Mouse (Mus musculus): ENCODE data around the gene Son.
"Not testable (repeated sequence)": the region's sequence is repeated elsewhere in the genome, so short reads cannot be mapped to it uniquely, and the experiment has no call there.

Gene Son

DNA sequence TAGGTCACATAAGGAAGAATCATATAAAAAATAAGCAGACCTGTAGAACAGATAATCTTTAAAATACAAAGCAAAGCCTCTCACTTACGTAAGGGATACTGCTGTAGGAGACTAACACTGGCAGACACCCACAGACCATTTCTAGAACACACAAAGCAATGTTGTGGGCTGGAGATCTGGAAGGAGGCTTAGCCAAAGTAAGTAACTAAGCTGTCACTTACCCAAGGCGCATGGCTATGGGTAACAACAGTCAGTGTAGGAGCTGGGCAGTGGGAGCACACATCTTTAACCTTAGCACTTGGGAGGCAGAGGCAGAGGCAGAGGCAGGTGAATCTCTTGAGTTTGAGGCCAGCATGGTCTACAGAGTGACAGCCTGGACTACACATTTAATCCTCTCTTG, 7.7 kb upstream of the Son start:
- no peak for DNase-seq

DNA sequence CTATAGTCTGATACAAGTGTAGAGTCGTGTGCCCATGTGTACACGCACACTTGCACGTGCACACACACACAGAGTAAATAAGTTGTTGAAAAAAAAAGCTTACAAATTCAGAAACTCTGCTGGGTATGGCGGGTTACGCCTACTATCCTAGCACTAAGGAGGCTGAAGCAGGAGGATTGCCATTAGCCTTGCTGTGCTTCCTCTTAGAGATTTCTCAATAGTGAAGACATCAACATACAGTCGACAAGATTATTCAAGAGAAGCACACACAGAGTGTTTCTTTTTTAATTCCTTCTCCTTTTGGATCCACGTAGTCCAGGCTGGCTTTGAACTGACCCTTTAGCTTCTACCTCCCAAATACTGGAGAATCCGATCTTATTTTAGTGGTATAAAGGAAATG, 7.1 kb upstream of the Son start:
- no peak for DNase-seq

DNA sequence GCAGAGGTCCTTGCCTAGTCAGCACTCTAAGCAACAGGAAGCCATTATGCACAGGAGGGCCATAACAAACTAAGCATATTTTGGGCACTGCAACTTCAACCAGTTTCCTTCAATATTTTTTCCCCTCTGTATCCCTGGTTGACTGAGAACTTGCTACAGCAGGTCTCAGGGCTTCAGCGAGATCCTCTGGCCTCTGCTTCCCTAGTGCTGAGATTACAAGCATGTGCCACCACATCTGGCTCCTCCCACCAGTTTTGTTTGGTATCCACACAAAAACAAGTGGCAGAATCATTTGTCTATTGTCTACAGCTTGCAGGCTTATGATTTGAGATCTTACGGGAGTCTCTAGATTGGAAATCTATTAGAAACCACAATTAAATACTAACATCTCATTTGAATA, 2.4 kb upstream of the Son start:
- DNase-seq = no peak

DNA sequence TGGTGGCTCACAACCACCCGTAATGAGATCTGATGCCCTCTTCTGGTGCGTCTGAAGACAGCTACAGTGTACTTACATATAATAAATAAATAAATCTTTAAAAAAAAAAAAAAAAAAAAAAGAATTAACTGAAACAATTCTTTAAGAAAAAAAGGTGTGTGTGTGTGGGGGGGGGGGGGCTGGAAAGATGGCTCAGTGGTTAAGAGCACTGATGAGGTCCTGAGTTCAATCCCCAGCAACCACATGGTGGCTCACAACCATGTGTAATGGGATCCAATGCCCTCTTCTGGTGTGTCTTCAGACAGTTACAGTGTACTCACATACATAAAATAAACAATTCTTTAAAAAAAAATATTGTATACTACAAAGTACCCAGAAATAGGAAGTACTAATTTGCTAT, 1.9 kb upstream of the Son start:
- DNase-seq = not testable (repeated sequence)

DNA sequence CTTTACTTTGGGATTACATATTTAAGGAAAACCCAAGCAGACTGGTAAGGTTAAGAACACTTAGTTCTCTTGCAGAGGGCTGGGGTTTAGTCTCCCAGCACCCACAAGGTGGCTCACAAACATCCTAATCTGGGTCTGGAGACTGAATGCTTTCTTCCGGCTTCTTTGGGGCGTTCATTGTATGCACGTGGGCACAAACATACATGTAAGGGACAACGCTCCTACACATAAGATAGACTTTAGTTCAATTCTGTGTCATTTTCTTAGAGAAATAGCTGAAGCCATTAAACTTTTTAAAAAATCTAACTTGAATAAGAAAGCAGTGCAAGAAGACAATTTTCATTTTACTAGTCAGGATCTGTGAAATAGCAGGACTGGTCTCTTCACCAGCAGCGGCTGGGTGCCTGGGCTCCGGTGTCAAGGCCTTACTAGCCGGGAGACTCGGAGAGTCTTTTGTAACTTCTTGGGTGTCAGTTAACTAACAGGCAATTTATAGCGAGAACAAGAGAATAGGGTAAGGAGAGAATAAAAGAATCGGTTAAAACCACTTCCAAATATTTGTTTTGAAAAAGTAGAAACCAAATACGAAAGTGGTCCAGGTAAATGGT, 1.2 kb upstream of the Son start:
- DNase-seq = peak; percentile 15

DNA sequence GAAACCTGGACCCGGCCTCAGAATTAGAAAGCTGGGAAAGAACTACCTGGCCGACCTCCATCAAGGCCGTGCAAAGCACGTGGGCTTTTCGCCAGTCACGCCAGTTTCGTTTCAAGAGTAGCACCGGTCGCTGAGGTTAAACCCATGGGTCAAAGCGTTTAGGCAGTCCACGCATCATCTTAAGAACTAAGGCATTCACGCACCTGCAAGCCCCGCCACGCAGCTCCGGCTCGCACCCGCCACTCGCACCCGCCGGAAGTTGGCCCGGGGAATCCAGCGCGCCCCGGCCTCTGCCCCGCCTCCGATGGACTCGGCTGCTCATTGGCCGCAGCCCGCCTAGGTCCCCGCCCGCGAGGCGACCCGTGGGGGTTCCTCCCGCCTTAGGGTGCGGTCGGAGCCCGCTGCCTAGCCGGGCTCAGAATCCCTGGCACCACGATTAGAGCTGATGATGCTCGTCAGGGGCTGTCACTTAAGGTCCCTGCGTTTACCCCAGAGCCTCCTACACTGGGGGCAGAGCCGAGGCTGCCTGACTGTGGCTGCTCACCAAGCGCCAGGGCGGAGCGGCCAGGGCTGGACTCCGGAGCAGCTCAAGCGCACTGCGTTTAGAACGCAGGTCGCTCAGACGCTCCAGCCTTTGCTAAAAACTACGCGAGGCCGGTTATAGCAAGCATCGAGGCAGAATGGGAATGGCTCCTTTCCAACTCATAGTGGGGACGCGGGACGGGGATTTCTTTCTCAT, 456 bp upstream of the Son start, which contains the start of gene Gart:
Gart (minus strand) TSS at position 272 of the 739 bp plus-strand sequence.
- peak; percentile 96 for DNase-seq

DNA sequence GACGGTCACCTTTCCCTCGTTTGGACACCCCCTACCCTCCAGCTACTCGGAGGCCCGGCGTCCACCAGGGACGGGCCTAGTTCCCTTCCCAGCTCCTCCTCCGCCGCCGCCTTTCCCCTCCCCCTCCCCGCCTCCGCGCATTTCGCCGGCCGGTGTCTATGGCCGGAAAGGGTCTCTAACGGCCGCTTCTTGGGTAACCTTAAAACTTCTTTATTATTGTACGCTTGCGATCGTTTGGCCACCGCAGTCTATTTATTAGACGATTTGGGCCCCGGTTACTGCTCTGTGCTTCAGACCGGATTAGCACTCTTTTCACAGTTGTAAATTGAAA, 879 bp downstream of the Son start:
- peak; percentile 84 for DNase-seq

DNA sequence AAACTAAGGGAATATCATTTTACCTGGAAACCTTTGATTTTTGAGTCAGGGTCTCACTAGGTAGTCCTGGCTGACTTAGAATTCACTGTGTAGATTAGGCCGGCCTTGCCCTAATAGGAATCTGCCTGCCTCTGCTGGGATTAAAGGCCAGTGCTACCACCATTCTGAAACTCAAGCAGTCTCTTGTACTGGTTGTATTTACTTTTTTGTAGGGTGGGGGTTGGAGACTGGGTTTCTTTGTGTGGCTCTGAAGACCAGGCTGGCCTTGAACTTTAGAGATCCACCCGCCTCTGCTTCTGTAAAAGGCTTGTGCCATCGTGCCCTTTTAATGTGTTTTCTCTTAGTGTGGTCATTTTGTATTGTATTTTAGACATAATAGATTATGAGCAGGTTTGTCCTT, 1.9 kb downstream of the Son start:
- no peak for DNase-seq

DNA sequence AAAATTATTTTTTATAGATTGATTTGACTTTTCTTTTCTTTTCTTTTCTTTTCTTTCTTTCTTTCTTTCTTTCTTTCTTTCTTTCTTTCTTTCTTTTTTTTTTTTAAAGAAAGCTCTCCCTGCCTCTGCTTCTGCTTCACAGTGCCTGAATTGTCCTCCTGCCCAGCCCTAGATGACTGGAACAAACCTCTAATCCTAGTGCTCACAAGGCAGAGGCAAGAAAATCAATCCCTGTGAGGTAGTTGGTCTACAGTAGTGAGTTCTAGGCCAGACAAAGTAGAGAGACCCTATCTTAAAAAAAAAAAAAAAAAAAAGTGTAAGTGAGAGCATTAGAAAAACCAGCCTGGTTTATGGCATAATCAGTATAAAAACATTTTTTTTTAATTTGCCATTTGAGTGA, 2.5 kb downstream of the Son start:
- no peak for DNase-seq

DNA sequence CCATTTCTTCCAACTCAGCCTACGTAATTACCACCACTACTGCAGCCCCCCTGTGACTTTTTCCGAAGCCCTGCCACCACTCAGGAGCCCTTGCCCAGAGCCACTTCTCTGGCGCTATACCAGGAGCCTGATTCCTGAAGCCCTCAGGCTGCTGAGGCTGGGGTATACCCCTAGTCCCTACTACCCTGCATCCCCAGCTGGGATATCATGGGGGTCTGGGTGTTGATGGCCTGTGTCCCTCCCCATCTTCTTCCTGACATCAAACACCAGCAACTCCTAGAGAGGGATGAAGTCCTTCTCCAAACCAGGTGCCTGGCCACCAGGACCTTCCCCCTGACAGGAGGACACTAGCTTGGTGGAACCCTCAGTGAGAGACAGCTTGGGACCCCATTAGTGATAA, 4.9 kb downstream of the Son start:
- no peak for DNase-seq

DNA sequence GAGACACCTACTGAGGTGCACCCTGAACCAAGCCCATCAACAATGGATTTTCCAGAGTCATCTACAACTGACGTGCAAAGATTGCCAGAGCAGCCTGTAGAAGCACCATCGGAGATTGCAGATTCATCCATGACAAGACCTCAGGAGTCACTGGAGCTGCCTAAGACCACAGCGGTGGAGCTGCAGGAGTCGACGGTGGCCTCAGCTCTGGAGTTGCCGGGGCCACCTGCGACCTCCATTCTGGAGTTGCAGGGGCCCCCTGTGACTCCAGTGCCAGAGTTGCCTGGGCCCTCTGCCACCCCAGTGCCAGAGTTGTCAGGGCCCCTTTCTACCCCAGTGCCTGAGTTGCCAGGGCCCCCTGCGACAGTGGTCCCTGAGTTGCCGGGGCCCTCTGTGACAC, 8.0 kb downstream of the Son start:
- DNase-seq = no peak

DNA sequence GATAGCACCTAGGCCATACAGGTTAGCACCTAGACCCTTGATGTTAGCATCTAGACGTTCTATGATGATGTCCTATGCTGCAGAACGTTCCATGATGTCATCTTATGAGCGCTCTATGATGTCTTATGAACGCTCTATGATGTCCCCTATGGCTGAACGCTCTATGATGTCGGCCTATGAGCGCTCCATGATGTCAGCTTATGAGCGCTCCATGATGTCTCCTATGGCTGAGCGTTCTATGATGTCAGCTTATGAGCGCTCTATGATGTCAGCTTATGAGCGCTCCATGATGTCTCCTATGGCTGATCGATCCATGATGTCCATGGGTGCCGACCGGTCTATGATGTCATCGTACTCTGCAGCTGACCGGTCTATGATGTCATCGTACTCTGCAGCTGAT, 10.0 kb downstream of the Son start:
- DNase-seq = no peak

DNA sequence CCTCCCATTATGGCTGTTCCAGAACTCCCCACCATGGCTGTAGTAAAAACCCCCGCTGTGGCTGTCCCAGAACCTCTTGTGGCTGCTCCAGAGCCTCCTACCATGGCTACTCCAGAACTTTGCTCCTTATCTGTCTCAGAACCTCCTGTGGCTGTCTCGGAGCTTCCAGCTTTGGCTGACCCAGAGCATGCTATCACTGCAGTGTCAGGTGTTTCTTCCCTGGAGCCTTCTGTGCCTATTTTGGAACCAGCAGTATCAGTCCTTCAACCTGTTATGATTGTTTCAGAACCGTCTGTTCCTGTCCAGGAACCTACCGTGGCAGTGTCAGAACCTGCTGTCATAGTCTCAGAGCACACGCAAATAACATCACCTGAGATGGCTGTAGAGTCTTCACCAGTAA, 11.2 kb downstream of the Son start:
- DNase-seq = no peak

DNA sequence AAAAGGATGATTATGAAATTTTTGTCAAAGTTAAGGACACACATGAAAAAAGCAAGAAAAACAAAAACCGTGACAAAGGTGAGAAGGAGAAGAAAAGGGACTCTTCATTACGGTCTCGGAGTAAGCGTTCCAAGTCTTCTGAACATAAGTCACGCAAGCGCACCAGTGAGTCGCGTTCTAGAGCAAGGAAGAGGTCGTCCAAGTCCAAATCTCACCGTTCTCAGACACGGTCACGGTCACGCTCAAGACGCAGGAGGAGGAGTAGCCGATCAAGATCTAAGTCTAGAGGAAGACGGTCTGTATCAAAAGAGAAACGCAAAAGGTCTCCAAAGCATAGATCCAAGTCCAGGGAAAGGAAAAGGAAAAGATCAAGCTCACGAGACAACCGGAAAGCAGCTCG, 12.5 kb downstream of the Son start:
- DNase-seq = no peak

DNA sequence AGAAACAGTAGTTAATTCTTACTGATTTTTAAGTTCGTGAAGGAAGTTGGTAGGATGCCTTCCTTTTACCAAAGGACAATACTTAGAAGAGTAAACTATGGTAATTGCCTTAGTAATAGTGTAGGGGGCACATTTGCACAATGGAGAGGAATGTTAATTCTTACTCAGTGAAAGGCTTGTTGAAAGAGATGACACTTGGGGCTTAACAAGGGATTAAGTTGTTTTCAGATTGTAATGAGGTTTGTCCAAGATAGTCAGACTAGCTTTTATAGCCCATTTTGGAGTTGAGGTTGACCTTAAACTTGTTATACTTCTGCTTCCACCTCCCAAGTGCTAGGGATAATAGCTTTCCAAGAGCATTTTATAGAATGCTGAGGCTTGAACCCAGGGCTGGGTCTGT, 14.1 kb downstream of the Son start:
- DNase-seq = no peak

DNA sequence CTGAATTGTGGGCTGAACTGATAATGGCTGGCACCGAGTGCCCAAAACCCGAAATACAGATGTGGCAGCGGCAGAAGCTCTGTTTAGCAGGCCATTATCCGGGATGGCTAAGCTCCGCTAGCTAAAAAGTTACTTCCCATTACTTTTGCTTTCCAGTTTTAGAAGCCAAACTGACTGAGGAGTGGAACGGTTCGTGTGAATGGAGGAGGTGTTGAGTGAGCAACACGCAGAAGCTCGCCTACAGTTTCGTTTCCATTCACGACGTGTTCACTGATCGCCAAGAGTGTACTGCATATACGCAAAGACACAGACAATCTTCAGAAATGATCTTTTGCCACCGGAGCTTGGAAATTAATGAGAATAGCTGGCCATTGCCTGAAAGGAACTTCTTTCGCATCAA, 15.0 kb downstream of the Son start:
- DNase-seq = no peak

DNA sequence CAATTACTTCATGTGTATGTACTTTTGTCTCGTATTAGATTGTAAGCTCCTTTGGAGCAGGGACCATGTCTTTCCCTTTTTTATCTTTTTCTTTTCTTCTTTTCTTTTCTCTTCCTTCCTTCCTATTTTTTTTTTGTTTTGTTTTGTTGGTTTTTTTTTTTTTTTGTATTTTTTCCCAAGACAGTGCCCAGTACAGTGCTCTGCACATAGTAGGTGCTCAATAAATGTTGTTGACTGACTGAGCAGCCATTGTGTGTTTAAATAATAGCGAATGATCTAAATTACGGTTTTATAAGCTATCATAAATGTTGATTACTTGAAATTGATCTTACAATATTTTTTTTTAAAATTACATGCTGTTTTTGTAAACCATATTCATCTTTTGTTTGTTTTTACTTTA, 16.5 kb downstream of the Son start:
- no peak for DNase-seq

DNA sequence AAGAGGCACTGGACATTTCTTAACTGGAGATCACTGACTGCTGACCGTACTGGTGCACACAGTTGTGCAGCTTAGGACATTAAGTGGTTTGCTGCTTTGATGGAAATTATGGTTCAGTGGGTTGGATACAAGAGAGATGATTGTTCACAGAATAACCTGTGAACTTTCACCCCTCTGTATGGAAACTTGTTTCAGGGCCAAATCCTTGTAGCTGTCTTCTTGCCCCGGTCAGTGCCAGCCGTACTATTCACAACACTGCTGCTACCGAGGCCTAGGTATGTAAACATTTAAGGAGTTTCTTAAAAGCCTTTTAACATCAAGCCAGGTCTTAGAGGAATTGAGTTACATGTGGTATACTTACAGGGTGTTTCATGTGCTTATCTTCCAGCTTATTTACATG, 27.2 kb downstream of the Son start:
- DNase-seq = no peak

DNA sequence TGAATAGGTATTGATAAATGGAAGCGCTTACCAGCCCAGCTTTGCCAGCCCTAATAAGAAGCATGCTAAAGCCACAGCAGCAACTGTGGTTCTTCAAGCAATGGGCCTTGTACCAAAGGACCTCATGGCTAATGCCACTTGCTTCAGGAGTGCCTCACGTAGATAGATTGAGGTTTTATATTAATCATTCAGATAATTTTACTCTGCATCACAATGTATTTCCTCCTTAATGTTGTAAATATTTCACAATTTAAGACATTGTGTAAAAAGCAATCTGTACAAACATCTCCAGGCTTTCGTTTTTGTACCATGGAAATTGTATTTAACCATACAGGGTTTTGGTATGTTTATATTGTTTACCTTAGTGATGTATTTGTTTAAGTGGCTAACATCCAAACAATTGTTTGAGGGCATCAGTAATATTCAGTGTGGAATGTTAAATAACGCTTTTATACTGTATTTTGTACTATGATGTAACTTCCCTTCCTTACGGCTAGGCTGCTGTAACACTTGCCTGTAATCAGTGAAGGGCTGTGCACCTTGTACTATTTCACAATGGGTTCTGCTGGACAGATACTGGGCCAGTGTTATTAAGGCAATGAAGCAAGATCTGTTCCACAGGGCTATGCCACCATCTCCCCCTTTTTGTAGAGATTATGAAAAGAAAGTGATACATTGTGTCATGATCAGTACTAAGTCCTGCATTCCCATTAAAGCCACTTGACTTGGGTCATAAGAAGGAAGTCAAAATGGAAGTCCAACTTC, 31.0 kb downstream of the Son start:
- peak; percentile 16 for DNase-seq

DNA sequence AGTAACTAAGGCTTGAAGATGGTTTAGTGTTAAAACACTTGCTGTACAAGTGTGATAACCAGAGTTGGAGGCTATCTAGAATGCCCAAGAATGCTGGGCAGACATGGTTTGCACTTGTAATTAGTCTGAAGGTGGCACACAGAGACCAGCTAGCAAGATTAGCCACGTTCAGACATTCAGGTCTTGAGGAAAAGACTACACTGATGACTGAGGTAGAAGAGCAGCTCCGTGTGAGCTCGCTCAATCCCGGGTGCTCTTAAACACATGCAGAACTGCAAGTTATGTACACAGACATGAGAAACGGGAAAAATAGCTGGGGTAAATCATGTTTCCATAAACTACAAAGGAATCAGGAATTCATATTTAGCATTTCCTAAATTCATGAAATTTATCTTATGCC, 33.4 kb downstream of the Son start:
- no peak for DNase-seq

DNA sequence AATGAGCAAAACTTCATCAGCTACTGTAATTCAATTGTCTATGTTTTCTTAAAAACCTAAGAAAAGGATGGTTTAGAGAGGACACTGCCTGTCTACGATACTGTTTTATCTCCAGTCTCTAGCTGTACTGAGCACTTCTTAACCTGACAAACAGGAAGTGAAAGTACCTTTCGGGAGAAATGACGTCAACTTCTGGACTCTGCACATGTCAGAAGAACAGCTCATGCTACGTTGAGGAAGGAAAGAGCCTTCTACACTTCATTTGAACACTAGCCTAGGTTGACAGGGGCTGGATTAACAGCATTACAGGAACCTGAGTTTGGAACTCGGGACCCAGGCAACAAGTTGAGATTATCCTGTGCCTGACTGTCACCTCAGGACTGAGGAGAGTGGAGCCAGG, 38.2 kb downstream of the Son start:
- peak; percentile 40 for DNase-seq

DNA sequence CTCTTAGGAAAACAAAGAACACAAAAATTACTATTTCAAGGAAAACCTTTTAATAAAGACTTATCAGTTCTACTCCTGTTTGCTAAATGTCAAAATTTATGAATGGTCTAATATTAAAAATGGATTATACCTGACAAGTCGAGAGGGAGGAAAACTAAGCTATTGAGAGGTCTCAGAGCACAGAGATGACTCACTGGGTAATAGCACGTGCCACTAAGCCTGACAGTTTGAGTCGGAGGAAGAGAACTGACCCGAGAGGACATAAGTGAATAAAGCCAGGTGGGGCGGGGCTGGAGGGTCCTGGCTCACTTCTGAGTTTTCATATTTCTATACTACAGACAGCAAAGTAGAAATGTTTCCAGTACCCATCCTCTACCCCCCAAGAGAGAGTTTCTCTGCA, 39.1 kb downstream of the Son start:
- no peak for DNase-seq

DNA sequence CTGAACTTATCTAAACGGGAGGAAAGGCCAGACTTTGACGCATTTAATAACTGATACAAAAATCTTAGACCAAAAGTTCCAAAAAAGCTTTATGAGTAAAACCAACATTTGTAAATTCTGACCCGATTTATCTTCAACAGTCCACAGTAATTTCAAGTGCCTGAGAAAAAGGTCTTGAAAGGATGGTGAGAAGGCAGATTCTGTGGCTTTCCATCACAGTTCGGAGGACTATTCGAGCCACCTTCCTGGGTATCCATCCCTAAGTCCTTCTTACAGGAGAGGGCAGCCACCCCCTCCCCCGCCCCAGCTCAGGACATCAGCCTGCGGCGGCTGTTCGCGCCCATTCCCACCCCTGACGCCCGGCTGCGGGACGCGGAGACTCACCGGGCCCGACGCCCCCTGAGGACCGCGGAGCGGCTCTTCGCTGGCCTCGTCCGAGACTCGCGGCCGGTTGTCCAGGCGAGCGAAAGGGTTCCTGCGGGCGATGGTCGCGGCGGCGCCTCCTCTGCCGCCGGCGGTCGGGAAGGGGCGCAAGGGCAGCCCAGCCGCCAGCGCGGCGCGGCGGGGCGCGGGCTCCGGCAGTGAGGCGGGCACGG, 40.8 kb downstream of the Son start:
- DNase-seq = no peak
